Mouse (Mus musculus) G1E (cell line): ENCODE measurements around the gene Kcnab1.

Experiments
- CTCF ChIP-seq: IDR thresholded peaks from 2 replicates; pipeline ENCODE4 v1.5.1; 2012; ENCODE audit warnings: low read depth, low read length, inconsistent platforms, mixed read lengths
- GATA1 ChIP-seq: IDR thresholded peaks from 2 replicates; pipeline ENCODE4 v1.6.1; 2012; ENCODE audit warnings: borderline replicate concordance, low read length, inconsistent platforms, mixed read lengths
- GATA2 ChIP-seq: IDR thresholded peaks from 2 replicates; pipeline ENCODE4 v1.6.1; 2012; ENCODE audit warnings: low read depth, low read length, inconsistent platforms, borderline replicate concordance
- POLR2AphosphoS5 ChIP-seq: IDR thresholded peaks from 2 replicates; pipeline ENCODE4 v1.6.1; 2012; ENCODE audit warnings: low read depth, low read length, inconsistent platforms; ENCODE audit not compliant: insufficient replicate concordance
- TAL1 ChIP-seq: conservative IDR thresholded peaks from 2 replicates; pipeline ENCODE4 v1.6.1; 2012; ENCODE audit warnings: low read depth, low read length, inconsistent platforms, mixed read lengths

DNA sequence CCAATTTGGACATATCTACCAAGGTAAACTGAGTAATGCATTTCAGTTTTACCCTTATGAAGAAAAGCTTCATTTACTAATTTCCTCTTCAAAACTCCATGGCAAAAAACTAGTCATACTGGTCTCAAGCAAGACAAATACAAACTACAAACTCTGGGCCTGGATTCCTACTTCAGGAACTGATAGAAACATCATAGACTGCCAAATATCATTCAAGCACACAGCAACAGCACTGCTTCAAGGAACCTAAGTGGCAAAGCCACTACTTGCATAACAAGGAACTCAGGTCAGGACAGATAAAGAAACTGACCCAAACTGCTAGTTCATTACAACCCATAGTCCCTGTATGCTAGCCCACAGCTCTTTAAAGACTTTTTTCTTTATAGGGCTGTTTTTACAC, 269.5 kb downstream of the Kcnab1 start:
- no peak for TF ChIP-seq CTCF
- TF ChIP-seq GATA1, result no peak
- no peak for TF ChIP-seq POLR2AphosphoS5
- TF ChIP-seq TAL1, result no peak
- TF ChIP-seq GATA2, result no peak
